Mouse (Mus musculus) layer of hippocampus, postnatal 14 days (tissue): ENCODE results near the gene Chsy1. TPM values are rescaled to one million over a fixed set of nuclear protein-coding genes. Genes with fewer than 3 reads are reported as not detected.
A peak's percentile ranks its signal among the peaks of the same experiment; 100 is the strongest.
"Not testable (repeated sequence)": the region's sequence is repeated elsewhere in the genome, so short reads cannot be mapped to it uniquely, and the experiment has no call there.

Experiments
- DNase-seq, 2 experiments: peaks; one replicate each; pipeline ENCODE4 v3.0.0; 2021 to 2022; ENCODE audit warnings: low spot score in 2 of 2, mixed read lengths in 1 of 2
- total RNA-seq, 2 experiments: library from RNA; stranded (reverse); gene quantifications; 2 replicates each; pipeline ENCODE4 v1.2.3; 2021

Gene Chsy1
- total RNA-seq, 2 experiments from 2014 or later: 20.4 to 20.5 TPM

DNA sequence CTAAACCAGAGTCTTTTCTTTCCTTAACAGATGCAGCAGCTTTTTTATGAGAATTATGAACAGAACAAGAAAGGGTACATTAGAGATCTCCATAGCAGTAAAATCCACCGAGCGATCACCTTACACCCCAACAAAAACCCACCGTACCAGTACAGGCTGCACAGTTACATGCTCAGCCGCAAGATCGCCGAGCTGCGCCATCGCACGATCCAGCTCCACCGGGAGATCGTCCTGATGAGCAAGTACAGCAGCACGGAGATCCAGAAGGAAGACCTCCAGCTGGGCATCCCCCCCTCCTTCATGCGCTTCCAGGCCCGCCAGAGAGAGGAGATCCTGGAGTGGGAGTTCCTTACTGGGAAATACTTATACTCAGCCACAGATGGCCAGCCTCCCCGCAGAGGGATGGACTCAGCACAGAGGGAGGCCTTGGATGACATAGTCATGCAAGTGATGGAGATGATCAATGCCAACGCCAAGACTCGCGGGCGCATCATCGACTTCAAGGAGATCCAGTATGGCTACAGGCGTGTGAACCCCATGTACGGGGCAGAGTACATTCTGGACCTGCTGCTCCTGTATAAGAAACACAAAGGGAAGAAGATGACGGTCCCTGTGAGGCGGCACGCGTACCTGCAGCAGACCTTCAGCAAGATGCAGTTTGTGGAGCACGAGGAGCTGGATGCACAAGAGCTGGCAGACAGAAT lies 61.6 kb downstream of the Chsy1 start:
- no peak for DNase-seq

DNA sequence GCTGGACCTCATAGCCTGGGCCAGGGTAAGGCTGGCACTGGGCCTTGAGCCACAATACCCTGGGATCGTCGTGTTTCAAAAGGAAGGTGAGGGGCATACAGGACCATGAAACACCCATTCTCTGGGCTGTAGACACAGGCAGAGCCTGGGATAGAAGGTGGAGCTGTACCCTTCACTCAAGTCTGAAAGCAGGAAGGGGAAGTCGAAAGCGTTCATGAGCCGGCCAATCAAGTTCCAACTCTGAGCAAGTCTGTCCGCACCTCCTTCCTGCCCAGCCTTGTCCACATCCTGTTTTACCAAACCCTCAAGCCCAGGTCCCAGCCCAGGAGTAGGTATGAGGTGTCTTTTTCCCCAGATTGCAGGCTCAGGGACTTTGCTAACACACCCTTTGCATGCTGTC lies 66.4 kb downstream of the Chsy1 start:
- DNase-seq: no peak

- DNase-seq: no peak
Observed at GRCm38 (mm10) chr7:66176256-66176655, 66.9 kb downstream of the Chsy1 start.

GRCm38 (mm10) chr7:66176929-66177328 lies 67.6 kb downstream of the Chsy1 start:
- DNase-seq: no peak

- DNase-seq: no peak
Observed at GRCm38 (mm10) chr7:66178101-66178500, 68.8 kb downstream of the Chsy1 start.

- peak; percentile 38 to 67 for DNase-seq
Observed at GRCm38 (mm10) chr7:66179120-66179581, 69.8 kb downstream of the Chsy1 start.

- DNase-seq: no peak
Observed at GRCm38 (mm10) chr7:66179711-66180110, 70.4 kb downstream of the Chsy1 start.

DNA sequence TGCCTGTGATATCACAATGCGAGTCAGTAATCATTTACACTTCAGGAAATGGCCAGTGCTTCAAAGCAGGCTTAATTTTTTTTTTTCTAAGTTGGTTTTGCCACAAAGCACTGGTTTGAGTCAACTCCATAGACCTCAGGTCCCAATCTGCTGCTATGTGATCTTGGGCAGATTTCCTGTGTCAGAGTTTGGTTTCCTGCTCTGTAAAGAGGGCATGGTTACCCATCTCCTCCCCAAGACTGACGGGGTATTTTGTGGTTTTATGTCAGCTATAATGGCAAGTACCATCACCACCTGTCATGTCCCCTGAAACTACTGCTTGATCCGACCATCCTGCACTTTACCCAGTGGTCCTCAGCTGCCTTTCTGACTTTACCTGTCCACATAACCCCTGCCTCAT lies 70.9 kb downstream of the Chsy1 start:
- DNase-seq: no peak

DNA sequence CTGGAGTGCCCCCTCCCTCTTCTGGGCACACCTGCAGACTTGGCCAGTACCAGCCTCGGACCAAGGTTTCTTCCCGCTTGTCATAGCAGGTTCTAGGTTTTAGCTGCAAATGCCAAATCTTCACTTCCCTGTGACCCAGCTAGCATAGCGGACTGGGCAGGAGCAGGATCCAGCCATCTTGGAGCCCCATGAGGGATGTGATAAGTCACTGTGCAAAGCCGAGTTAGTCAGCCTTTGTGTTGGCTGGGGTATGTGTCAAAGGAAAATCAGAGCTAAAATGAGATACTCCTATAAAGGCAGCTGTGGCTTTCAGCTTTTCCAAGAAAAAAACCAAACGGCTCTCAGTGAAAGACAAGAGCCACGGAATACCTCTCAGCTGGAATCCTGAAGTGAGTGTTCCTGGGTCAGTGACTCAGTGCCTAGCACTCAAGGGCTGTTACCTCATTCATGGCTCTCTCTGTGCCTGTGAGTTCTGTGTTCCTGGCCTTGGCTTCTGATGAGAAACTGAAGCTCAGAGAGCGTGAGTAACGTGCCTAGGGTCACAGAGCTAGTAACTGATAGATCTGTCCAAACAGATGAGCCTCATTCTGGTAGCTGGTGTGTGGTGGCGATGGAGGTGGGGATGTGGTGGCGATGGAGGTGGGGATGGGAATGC lies 71.5 kb downstream of the Chsy1 start:
- DNase-seq: no peak

DNA sequence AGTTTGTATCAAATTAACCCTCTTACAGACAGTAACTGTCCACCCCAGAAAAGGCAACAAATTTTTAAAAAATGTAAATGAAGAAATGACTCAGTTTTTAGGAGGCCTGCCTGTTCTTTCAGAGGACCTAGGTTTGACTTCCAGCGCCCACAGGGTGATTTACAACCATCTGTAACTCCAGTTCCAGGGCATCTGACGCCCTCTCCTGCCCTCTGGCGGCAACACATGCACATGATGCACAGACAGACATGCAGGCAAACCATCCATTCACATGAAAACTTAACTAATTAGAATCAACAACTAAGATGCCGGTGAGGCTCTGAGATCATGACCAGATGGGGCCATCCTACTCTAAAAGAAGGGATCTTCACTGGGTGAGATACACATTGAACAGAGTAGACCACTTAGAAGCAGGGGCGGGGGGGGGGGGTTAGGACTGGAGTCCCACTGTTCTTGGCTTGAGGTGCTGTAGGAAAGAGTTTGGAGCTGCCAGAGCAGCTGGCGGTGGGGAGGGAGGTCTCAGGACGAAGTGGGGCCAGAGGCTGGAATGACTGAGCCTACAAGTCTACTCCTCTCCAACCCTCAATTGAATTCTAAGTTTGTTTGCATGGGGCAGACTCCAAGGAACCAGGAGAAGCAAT lies 72.9 kb downstream of the Chsy1 start:
- no peak for DNase-seq

GRCm38 (mm10) chr7:66183404-66183803 lies 74.1 kb downstream of the Chsy1 start:
- no peak for DNase-seq

GRCm38 (mm10) chr7:66184026-66184425 lies 74.7 kb downstream of the Chsy1 start:
- no peak for DNase-seq

DNA sequence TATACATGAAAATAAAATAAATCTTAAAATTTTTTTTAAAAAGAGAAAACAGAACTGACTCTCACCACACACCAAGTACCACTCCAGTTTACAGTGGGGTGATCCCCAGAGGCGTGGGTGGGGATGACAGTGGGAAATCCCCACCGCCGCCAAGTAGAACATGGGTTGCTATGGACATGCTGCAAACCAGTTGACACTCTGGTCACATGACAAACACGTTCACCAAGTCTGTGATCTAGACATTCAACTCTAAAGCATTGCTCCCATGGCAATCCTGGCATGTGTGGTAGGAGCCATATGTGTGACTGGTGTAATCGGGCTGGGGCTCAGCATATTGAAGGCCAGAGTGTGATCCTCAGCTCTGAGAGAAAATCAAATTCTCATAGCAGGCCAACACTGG lies 76.1 kb downstream of the Chsy1 start:
- peak in 1 of 2 experiments; percentile 55 for DNase-seq

GRCm38 (mm10) chr7:66187581-66188231 lies 78.4 kb downstream of the Chsy1 start:
- no peak for DNase-seq

- not testable (repeated sequence) for DNase-seq
Observed at GRCm38 (mm10) chr7:66190385-66190784, 81.1 kb downstream of the Chsy1 start.

DNA sequence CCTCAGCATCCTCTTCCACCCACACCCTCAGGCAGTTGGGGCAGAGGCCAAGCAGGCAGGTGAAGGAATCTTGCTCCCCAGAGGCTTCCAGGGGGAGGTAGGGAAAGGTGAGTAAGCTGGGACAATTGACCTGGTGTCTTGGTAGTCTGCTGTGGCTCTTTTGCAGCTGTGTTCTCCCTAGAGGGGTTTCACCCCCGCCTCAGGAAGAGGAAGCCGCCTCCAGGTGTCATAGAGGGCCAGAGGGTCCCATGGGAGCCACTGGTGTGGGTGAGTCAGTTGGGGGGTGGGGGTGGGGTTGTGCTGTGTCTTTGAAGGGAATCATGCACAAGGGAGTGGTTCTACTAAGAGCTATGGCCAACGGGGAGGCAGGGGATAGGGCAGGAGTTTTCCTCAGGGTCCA lies 85.2 kb downstream of the Chsy1 start:
- DNase-seq: no peak

DNA sequence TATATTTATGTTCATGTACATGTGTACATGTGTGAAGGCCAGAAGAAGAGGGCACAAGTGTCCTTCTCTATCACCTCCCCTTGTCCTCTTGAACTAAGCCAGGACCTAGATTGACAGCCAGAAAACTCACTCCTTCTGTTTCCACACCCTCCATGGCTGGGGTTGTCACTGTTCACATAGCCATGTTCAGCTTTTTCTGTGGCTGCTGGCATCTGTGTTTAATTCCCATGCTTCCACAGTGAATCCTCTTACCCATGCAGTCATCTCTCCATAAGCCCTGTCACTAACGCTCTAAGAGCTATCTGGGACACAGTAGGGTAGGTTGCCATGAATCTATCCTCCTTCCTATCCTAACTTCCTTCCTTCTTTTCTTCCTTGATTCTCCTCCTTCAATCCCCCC lies 86.6 kb downstream of the Chsy1 start:
- no peak for DNase-seq

DNA sequence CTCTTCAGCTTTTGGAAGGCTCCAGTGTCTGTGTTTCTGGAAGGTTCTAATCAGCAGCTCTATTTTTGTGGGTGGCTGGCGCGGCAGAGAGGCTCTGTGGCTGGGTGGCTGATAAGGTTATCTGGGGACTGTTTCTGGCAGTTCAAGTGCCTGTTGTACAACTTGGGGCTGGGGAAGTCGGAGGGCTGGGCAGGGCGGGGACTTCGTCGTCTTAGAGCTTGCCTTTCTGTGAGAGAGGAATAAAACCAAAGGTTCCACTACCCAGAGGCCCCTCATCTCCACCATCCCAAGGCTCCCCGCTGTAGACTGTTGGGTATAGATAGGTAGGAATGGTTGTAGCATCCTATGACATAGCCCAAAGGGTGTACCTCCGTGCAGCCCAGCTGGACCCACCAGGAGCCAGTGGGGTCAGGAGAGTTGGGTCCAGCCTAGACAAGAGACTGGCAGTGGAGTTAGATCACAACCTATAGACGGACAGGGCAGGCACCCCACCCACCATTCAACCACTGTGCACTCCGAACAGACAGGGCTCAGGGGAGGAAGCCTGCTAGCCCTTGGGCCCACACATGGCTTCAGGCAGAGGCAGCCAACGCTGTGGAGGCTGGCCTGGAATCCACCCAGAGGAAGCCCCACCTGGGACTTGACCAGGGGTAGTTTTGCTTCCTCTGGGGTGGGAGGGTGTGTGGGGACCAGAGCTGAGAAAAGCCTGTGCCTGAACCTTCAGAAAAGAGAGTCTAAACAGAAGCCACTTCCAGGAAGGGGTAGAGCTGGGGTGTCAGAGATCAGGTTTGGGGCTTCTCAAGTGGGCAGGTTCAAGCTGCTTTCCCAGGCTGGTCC lies 87.5 kb downstream of the Chsy1 start:
- peak in 1 of 2 experiments; percentile 41 for DNase-seq

DNA sequence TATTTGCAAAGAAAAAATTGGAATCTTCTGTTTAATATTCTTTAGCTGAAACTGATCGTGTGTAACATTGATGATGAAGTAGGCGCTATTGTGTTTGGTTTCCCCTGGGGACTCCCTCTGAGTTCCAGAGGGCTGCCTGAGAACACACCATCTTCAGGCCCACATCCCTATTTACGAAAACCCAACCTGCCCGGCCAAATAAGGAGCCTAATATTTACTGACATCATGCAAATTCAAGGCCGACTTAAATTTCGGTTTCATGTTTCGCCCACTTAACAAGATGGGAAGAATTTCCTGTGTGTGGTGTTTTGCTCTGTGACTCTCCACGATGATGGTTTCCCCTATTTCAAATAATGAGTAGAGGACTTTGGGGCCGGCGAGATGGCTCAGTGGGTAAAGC lies 89.1 kb downstream of the Chsy1 start:
- no peak for DNase-seq

- peak; percentile 37 to 41 for DNase-seq
Observed at GRCm38 (mm10) chr7:66199391-66199831, 90.1 kb downstream of the Chsy1 start.

GRCm38 (mm10) chr7:66200383-66200782 lies 91.1 kb downstream of the Chsy1 start:
- no peak for DNase-seq
